Mouse (Mus musculus) left cerebral cortex, adult 18-20 months (tissue): Measurements from ENCODE around the gene Lhx4. TPM values are rescaled to one million over a fixed set of nuclear protein-coding genes. Genes with fewer than 3 reads are reported as not detected.

Source experiments
- DNase-seq, 2 experiments: peaks; one replicate each; pipeline ENCODE4 v3.0.0; 2021 to 2022; ENCODE audit warnings: low spot score in 2 of 2, mixed read lengths in 1 of 2
- long read RNA-seq, 2 experiments: library from polyadenylated mRNA; stranded (forward); transcript quantifications; one replicate each; pipeline ENCODE4 v2.0.0; 2021
- total RNA-seq, 2 experiments: library from RNA; stranded (reverse); gene quantifications; 2 replicates each; pipeline ENCODE4 v1.2.3; 2021

The Lhx4 gene
- not detected for total RNA-seq
- long read RNA-seq, experiment 1 = 0 reads
- long read RNA-seq, experiment 2 = 0 reads

DNA sequence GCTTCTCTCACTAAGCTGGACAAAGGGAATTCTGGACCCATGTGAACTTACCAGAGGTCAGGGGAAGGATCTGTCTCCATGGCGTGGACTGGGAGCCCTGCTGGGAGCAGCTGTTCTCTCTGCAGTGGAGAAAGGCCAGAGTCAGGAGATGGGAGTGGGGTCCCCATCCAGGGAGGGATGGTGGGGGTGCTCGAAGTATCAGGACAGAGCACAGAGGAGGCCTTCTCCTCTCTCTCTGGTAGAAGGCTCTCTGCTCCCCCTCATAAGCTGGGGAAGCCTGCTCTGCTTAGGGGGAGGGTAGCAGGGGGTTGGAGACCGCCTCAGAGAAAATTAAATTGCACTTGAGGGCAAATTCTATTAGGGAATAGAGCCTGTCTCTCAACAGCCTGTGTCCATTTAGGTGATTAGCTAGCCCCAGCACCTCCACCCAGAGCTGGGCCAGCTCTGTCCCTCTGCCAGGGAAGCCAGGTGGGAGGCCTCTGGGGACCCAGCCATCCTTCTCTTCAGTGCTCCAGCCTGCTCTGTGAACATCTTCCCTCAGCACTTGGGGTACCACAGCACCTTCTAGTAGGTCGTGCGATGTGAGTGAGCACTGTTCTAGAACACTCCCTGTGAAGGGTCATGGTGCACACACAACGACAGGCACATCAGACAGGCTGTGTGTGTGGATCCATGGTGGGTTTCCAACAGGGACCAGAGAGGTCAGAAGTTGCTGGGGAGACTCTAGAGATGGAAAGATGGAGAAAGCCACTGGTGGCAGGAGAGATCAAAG, at the start of gene Lhx4:
TSS of gene Lhx4 (minus strand) at position 201 of the 772 bp plus-strand sequence.
- DNase-seq = no peak

GRCm38 (mm10) chr1:155798000-155798399, 46.5 kb upstream of the Lhx4 start:
- DNase-seq = no peak

- no peak for DNase-seq
Measured at GRCm38 (mm10) chr1:155797425-155797824, 45.9 kb upstream of the Lhx4 start.

GRCm38 (mm10) chr1:155796757-155797405, 45.4 kb upstream of the Lhx4 start:
- no peak for DNase-seq

DNA sequence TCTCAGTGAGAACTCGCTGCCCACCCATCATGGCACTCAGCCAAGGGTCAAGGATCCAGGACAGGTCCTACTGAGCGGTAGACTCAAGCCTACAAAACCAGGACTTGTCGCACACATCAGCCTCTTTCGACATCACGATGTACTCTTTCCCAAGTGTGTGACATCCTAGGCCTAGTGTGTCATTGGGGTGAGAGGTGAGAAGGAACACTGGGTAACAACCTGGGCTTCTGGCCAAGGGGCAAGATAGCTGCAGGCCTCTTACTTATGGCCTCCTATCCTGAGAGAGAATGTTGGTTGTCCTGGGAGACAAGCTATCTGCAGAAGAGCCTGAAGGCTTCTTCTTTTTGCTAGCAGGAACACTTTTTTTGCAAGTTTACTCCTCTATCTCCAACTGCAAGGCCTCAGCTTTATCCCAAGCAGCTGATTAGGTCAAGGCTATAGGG, 44.3 kb upstream of the Lhx4 start:
- no peak for DNase-seq

- DNase-seq = no peak
Measured at GRCm38 (mm10) chr1:155794855-155795254, 43.4 kb upstream of the Lhx4 start.

DNA sequence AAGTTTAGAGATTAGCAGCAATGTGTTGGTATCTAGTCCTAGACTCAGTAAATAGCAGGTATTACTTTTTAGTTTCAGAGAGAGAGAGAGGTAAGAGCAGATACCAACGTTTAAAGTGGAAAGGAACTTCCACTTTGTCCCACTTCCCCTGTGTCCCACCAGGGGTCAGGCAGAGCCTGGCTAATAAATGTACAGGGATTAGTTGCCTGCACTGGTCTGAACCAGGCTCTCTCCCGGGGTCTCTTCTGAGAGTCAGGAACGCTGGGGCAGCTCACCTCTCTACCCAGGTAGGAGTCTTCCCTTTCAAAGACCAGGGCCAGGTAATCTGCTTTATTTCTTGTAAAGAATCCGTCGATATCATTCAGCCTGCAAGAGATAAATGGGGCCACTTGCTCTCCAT, 40.4 kb upstream of the Lhx4 start:
- DNase-seq = no peak

DNA sequence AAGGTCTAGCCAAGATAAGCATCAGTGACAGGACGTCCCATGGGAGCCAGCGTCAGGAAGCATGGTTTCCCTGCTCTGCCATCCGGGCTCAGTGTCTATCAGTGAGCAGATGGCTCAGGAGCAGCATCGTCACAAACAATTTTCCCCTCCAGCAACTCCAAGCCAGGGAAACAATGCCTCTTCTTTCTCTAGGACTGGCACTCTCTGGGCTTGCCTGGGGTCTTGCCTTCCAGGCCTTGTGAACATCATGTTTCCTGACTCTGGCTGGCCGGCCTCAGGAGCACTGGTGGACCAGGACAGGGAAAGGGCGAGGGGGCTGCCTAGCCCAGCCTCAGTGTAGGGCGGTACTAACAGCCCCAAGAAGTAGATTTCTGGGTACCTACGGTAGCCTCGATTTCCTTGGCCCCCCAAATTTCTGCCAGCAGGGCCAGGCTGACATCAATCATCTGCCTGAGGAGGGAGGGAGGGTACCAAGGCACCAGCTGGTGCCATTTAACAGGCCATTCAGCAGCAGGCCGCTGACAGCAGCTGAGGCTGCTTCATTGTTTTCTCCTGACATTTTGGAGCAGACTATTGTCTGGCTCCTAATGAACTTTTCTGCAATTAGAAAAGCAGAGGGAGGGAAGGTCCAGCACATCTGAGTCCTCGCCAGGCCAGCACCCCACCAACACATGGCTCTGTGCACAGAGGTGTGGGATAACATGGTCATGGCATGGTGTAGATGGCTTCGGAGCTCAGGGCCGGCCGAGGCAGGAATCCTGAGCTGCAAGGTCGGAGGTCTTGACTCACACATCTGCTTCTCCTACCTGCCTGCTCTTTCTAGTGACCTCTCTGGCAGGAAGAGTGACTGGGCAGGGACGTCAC, 38.9 kb upstream of the Lhx4 start:
- no peak for DNase-seq

DNA sequence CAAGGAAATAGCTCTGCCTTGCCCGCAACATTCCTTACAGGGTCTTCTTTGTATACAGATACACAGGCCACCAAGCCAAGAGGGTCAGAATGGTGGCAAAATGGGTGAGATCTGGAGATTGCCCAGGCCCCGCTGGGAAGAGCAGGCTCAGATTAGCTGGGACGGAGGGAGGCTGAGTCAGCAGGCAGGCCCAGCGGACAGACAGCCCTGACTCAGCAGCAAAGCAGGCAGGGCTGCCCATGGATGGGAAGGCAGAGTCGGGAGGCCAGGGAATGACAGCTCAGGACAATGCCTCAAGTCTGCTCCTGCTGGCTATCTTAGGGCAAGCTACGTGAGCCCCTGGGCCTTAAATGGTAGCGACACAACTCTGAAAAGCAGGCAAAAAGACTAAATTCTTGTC, 34.4 kb upstream of the Lhx4 start:
- no peak for DNase-seq

GRCm38 (mm10) chr1:155784343-155785205, 33.1 kb upstream of the Lhx4 start:
- peak; percentile 43 to 62 for DNase-seq

GRCm38 (mm10) chr1:155782382-155782781, 30.9 kb upstream of the Lhx4 start:
- no peak for DNase-seq

- no peak for DNase-seq
Measured at GRCm38 (mm10) chr1:155777641-155778625, 26.4 kb upstream of the Lhx4 start.

DNA sequence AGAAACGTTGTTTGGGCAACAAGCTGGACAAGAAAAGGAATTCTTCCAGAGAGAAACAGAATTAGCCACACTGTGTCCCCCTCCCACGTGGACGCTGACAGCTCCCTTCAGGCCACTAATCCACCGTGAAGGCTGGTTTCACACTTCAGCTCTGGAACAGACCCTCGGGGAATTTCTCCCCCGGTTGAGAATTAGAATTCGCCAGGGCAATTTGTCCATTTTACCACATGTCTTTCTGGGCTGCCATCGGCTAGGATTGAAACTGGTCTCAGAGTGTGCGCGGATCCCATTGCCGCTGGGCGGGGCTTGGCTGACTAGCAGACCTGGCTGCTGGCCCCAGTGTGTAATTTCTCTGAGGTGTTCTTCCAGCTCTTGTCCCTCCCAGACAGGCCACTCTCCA, 7.7 kb upstream of the Lhx4 start:
- DNase-seq = no peak

DNA sequence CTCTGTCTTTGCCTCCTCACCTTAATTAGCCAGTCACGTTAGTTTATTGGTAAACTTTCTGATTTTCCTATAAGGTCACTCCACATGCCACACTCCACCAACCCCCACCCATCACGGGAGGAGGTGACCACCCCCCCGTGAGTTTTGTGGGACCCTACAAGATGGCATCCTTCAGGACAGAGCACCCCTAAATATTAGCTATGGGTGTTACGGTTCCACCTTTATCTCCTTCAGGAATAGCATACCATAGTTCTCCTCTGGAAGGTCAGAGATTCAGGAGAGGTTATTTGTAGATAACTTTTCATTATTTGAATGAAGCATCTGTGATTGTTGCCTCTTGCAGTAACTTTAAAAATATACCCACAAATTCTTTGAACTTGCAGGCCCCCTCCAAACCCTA, 7.2 kb upstream of the Lhx4 start:
- no peak for DNase-seq

GRCm38 (mm10) chr1:155757621-155758020, 6.1 kb upstream of the Lhx4 start:
- DNase-seq = no peak

GRCm38 (mm10) chr1:155753411-155753810, 1.9 kb upstream of the Lhx4 start:
- DNase-seq = no peak

DNA sequence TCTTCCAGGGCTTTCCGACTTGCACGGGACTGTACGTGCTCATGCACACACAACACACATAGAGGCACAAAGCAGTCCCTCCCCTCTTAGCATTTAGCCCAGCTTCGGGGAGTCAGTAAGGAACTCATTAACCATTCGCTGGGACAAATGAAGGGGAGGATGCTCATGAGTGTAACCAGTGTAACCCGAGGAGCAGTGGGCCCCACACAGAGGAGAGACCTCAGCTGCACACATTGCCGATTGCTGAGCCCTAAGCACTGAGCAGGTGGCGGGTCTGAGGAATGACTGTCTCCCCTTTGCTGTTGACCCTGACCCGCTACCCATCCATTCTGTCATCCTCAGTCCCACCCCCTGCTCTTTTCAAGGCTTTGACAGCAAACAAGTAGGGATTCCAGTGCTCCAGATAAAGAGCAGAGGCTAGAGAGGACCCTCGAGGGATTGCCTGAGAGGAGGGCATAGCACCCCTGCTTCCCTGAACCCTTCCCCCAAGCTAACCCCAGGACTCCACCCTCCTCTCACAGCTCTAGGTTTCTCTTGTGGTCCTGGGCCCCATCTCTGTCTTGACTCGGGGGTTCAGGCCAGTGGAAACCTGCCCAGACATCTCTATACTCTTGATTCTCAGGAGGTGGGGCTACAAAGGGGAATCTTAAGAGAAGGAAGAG, 836 bp downstream of the Lhx4 start:
- no peak for DNase-seq

DNA sequence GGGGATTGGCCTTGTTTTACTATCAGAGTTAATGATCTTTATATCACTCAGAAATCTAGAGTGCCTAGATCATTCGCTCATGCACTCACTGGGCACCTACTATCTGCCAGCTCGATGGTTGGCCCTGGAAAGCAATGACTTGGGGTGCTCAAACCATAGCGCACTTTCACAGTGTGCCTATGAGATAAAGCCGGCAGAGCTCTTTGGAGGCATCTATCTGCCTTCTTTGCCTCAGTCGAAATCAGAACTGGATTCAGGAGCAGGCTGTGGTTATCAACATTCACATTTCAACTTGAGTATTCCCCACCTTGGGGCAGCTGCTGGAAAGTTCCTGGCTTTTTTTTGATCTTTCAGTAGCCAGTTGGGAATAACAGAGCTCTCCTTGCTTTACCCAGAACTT, 3.6 kb downstream of the Lhx4 start:
- no peak for DNase-seq

GRCm38 (mm10) chr1:155747011-155747410, 4.5 kb downstream of the Lhx4 start:
- DNase-seq = no peak
